Mouse (Mus musculus): ENCODE measurements around the gene Pcgf3. TPM values are rescaled to one million over a fixed set of nuclear protein-coding genes. Genes with fewer than 3 reads are reported as not detected.

Gene Pcgf3
- polyA plus RNA-seq, 1 experiment from 2014 or later: 9.3 TPM

DNA sequence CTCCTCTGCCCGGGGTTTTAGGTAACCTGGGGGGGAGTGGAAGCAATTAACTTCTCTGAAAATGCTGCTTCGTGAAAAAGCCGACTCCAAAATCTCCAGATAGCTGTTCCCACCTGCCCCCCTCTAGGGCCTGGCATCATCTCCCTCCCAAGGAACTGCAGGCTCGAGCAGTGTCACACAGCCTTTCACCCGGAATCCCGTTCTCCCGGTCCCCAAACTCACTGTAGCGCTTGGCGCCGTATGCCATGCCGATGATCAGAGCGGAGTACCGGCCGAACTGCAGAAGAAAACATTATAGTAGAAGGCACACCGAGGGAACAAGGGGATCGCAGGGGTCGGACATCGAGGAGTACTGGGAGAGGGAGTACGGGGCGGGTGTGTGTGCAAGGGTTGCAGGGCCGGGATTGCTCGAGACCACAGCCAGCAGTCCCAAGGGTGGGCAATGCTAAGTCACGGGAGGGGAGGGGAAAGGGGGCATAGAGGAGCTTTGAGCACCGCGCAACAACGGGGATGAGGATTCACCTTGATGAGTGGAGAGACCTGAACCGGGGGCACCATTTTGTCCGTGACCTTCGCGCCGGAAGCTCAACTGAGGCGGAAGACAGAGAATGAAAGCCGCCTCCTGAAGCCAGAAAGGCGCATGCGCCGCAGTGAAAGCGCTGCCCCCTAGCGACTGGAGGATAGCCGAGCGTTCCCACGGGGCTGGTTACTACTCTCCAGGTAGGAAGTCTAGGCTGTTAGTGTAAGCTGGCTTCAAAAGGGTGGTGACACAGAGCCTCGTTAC lies 27.0 kb upstream of the Pcgf3 start, which contains the start of gene Atp5k:
TSS of gene Atp5k (minus strand) at position 645 of the 784 bp plus-strand sequence.
- under 1% methylated on average over 42 of the region's 42 CpGs for WGBS
- Histone ChIP-seq H3K9me3 (ENCODE audit: control insufficient read depth) (no peaks in the 10 kb centered on the region), H3K27ac (ENCODE audit: low read depth, low read length) (peak within 1 kb of the TSS; percentile 54), H3K4me3 (ENCODE audit: low read depth, low read length) (peak within 1 kb of the TSS; percentile 83), H3K4me1 (replicated peaks; ENCODE audit: control insufficient read depth, insufficient read depth, low read length) (no peaks in the 10 kb centered on the region), H3K9ac (ENCODE audit: low read depth, low read length) (peak within 1 kb of the TSS; percentile 87), H3K27me3 (replicated peaks; ENCODE audit: control insufficient read depth, insufficient read depth, low read length) (no peaks in the 10 kb centered on the region), H3K4me2 (replicated peaks; ENCODE audit: low read depth) (peak within 1 kb of the TSS; percentile 83), H3K36me3 (ENCODE audit: control insufficient read depth, insufficient read depth) (peaks cover 23% of the 10 kb centered on the region)
- TF ChIP-seq CTCF (IDR thresholded peaks at IDR 0.05; ENCODE audit: low read depth): peak; percentile 98
- ATAC-seq: peak; percentile 93

DNA sequence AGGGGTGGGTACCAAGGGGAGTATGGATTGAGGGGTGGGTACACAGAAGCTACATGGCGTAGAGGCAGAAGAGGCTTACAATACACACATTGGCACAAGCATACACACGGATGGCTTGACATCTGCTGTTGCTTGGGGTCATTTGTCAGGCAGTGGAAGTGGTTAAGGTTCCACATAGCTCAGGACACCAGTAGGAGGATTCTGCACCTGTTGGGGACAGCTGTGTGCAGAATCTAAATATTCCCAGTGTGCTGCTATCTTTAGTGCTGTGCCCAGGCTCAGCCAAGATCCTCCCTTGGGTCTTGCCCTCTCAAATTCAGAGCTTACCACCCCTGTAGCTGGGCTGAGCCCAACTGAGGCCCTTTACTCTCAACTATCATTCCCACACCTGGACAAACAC lies 24.9 kb upstream of the Pcgf3 start:
- Histone ChIP-seq H3K9me3 (ENCODE audit: control insufficient read depth) (no peaks in the 10 kb centered on the region), H3K4me1 (replicated peaks; ENCODE audit: control insufficient read depth, insufficient read depth, low read length) (no peaks in the 10 kb centered on the region), H3K4me3 (ENCODE audit: low read depth, low read length) (no peak overlapping the region), H3K27ac (ENCODE audit: low read depth, low read length) (no peak overlapping the region), H3K4me2 (replicated peaks; ENCODE audit: low read depth) (no peak overlapping the region), H3K9ac (ENCODE audit: low read depth, low read length) (no peak overlapping the region), H3K36me3 (ENCODE audit: control insufficient read depth, insufficient read depth) (peaks cover 17% of the 10 kb centered on the region), H3K27me3 (replicated peaks; ENCODE audit: control insufficient read depth, insufficient read depth, low read length) (no peaks in the 10 kb centered on the region)
- TF ChIP-seq CTCF (IDR thresholded peaks at IDR 0.05; ENCODE audit: low read depth): no peak
- WGBS: 71% methylated on average over 2 of the region's 2 CpGs
- no peak for ATAC-seq

DNA sequence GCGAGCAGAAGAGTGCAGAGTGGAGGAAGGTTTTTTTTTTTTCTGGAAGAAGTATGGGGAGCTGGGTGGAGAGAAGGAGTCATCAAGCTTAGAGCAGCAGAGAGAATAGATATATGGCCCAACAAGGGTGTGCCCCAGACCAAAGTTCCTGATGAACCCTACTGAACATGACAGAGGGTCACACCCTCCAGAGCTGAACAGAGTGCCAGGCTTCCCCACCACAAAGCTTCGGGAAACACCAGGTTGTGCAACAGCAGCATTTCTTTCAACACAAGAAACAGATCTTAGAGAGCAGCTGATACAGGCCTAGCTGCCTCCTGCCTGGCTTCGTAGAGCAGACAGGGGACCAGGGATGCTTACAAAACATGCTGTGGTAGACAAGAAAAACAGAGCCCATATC lies 14.1 kb upstream of the Pcgf3 start:
- peak; percentile 85 for ATAC-seq
- H3K27ac ChIP-seq (ENCODE audit: low read depth, low read length): no peak overlapping the region
- 39% methylated on average over 3 of the region's 3 CpGs for WGBS
- no peak for TF ChIP-seq CTCF (IDR thresholded peaks at IDR 0.05; ENCODE audit: low read depth)
- H3K4me3 ChIP-seq (ENCODE audit: low read depth, low read length): no peak overlapping the region
- no peaks in the 10 kb centered on the region for H3K9me3 ChIP-seq (ENCODE audit: control insufficient read depth)
- H3K27me3 ChIP-seq (replicated peaks; ENCODE audit: control insufficient read depth, insufficient read depth, low read length): no peaks in the 10 kb centered on the region
- no peaks in the 10 kb centered on the region for H3K36me3 ChIP-seq (ENCODE audit: control insufficient read depth, insufficient read depth)
- no peak overlapping the region for H3K9ac ChIP-seq (ENCODE audit: low read depth, low read length)
- H3K4me2 ChIP-seq (replicated peaks; ENCODE audit: low read depth): no peak overlapping the region
- 0 out of 2 replicates have a peak, but pooled peaks cover 6% of the 10 kb centered on the region for H3K4me1 ChIP-seq (replicated peaks; ENCODE audit: control insufficient read depth, insufficient read depth, low read length)

DNA sequence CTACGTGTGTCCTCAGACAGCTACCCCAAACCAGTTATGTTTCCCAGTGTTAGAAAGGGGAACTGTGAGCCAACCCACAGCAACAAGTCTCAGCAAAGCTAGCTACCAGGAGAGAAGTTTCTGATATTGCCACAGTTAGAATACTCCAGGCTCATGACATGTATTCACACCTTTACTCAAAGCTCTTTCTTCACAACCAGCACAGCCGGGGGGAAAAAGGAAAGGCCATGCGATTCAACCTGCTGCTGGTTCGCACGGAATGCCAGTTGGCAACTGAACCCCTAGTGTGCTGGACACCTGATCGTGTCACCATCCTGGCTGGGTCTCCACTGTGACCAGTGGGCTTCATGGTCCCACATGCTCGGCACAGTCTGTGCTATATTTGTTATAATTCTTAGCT lies 13.2 kb upstream of the Pcgf3 start:
- Histone ChIP-seq H3K27me3 (replicated peaks; ENCODE audit: control insufficient read depth, insufficient read depth, low read length) (no peaks in the 10 kb centered on the region), H3K9ac (ENCODE audit: low read depth, low read length) (no peak overlapping the region), H3K4me3 (ENCODE audit: low read depth, low read length) (no peak overlapping the region), H3K27ac (ENCODE audit: low read depth, low read length) (no peak overlapping the region), H3K4me1 (replicated peaks; ENCODE audit: control insufficient read depth, insufficient read depth, low read length) (0 out of 2 replicates have a peak, but pooled peaks cover 6% of the 10 kb centered on the region), H3K36me3 (ENCODE audit: control insufficient read depth, insufficient read depth) (no peaks in the 10 kb centered on the region), H3K9me3 (ENCODE audit: control insufficient read depth) (no peaks in the 10 kb centered on the region), H3K4me2 (replicated peaks; ENCODE audit: low read depth) (no peak overlapping the region)
- TF ChIP-seq CTCF (IDR thresholded peaks at IDR 0.05; ENCODE audit: low read depth): no peak
- 89% methylated on average over 7 of the region's 7 CpGs for WGBS
- no peak for ATAC-seq

DNA sequence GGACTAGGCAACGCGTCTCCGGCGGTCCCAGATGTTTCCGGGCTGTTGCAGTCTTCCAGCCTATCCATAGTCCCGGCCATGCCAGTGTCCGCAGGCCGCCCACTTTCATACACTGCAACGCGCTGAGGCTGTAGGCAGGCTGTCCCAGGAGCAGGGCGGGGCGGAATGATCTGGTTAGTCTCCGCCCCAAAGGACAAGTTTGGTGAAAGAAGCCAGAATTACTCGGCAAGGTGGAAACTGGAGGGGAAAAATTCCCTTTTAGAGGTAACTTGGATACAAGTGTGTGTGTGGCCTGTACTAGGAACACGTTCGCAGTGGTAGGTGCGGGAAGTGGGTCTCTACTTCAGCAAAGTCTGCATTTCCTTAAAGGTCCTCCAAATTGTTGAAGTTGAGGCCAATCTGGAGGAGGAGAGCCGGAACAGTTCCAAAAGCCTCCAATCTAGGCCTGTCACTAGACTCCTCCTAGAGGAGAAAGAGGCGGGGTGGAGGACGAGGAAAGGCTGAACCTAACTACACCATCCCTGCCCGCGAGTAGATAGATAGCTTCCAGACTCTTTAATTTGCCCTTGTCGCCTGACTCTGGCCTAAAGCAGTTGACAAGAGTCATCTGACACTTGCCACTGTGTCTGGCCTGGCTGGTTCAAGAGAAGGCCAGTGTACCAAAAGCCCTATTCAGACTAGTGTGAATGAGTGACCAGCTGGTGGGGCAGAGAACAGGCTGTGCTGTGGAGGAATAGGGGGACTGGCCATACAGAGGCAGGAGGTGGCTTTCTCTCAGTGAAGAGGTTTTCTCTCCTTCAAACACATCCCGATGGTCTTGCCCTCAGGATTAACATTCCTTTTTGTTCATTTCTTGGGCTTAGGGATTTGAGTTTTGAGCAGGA lies 12.0 kb upstream of the Pcgf3 start, which contains the start of gene Mfsd7a:
TSS of gene Mfsd7a (minus strand) at position 107 of the 884 bp plus-strand sequence.
- Histone ChIP-seq H3K9ac (ENCODE audit: low read depth, low read length) (peak within 1 kb of the TSS; percentile 27), H3K4me2 (replicated peaks; ENCODE audit: low read depth) (peak within 1 kb of the TSS; percentile 64), H3K4me3 (ENCODE audit: low read depth, low read length) (peak within 1 kb of the TSS; percentile 33), H3K9me3 (ENCODE audit: control insufficient read depth) (no peaks in the 10 kb centered on the region), H3K36me3 (ENCODE audit: control insufficient read depth, insufficient read depth) (no peaks in the 10 kb centered on the region), H3K27ac (ENCODE audit: low read depth, low read length) (no peak within 1 kb of the TSS), H3K4me1 (replicated peaks; ENCODE audit: control insufficient read depth, insufficient read depth, low read length) (0 out of 2 replicates have a peak, but pooled peaks cover 7% of the 10 kb centered on the region), H3K27me3 (replicated peaks; ENCODE audit: control insufficient read depth, insufficient read depth, low read length) (no peaks in the 10 kb centered on the region)
- ATAC-seq: peak; percentile 69
- WGBS: 9% methylated on average over 24 of the region's 24 CpGs
- TF ChIP-seq CTCF (IDR thresholded peaks at IDR 0.05; ENCODE audit: low read depth): peak; percentile 11; the same call in 1 of the 2 replicates
